Mouse (Mus musculus) G1E-ER4 (cell line): ENCODE results near the gene Myl3. TPM values are rescaled to one million over a fixed set of nuclear protein-coding genes. Genes with fewer than 3 reads are reported as not detected.

Source experiments
- GATA1 ChIP-seq: IDR thresholded peaks from one replicate; pipeline ENCODE4 v1.8.0; 2012; ENCODE audit warnings: low read length, inconsistent platforms
- polyA plus RNA-seq: library from polyadenylated mRNA; stranded (reverse); fragments of >175 nt; gene quantifications from 2 replicates; pipeline ENCODE4 v1.2.3, GENCODE M21; 2012

Myl3 gene
- polyA plus RNA-seq, 1 experiment = not detected

GRCm38 (mm10) chr9:110745752-110746151 is 4.1 kb downstream of the Myl3 start:
- no peak for TF ChIP-seq GATA1

GRCm38 (mm10) chr9:110746238-110746637 is 4.6 kb downstream of the Myl3 start:
- TF ChIP-seq GATA1 = no peak

DNA sequence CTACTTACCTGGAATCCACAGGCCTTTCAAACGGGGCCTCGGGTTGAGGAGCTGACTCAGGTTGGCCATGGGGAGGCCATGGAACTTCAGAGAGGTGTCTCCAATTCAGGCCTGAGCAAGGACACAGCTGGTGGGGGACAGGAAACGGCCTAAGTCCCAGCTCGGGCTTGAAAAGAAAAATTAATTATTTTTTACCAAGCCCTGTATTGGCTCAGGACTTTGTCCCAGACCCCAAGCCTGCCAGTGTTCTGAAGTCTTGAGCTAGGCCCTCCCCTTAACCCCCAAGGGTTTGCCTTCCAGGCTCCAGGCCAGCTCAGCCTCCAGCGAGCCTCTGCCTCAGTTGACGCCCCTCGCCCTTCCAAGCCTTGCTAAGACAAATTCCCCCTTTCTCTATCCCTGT is 5.3 kb downstream of the Myl3 start, which contains the start of gene Pth1r:
Pth1r (minus strand) TSS at position 185 of the 400 bp plus-strand sequence.
- TF ChIP-seq GATA1 = no peak

GRCm38 (mm10) chr9:110748451-110748850 is 6.8 kb downstream of the Myl3 start:
- TF ChIP-seq GATA1 = no peak

DNA sequence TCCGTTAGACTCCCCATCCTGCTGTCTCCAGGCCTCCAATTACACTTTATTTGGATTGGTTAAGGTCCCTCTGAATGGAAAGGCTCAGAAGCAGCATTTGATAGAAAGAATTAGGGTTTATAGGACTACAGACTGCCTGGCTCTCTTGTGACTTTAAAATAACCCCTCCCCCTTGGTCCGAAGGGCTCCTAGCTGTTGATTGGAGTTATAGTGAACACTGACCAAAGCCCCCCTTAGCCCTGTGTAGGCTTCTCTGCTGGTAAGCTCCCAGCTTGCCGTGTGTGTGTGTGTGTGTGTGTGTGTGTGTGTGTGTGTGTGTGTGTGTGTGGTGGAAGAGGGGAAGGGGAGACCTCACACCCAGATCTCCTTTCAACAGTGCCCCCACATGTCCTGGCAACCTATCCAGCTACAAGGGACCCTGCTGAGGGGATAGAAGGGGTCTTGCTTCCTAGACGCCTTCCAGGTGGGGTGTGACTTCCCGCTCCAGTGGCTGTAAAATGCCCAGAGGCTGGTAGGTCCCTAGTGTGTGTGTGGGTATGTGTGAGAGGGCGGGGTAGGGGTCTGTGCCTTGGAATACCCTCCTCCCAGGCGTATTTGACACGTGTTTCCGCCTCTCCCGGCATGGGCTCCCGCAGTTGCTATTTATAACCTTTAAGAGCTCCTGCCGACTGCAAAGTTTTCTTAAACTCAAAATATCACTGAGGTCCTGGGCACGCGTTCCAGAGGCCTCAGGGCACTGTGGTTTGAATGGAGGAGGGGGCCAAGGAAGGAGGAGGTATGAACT is 8.9 kb downstream of the Myl3 start:
- TF ChIP-seq GATA1 = no peak

GRCm38 (mm10) chr9:110751412-110751811 is 9.8 kb downstream of the Myl3 start:
- no peak for TF ChIP-seq GATA1

GRCm38 (mm10) chr9:110752917-110753435 is 11.3 kb downstream of the Myl3 start:
- no peak for TF ChIP-seq GATA1

DNA sequence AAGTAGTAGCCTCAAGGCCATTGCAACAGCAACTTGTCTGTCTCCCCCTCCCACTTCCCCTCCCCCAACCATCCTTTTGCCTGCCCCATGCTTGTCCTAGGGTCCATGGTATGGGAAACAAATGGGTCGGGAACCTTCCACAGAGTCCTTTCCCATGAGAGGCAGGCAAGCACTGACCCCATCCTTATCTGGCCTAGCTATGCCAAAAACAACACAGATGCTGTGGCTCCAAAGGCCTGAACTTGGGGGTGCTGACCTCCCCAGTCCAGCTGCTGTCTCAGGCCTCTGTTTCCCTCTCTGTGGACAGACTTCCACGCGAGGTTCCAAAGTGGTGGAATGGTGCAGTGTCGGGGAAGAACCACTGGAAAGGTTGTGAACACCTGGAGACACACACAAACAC is 12.1 kb downstream of the Myl3 start:
- no peak for TF ChIP-seq GATA1

GRCm38 (mm10) chr9:110757816-110758215 is 16.2 kb downstream of the Myl3 start:
- TF ChIP-seq GATA1 = no peak

DNA sequence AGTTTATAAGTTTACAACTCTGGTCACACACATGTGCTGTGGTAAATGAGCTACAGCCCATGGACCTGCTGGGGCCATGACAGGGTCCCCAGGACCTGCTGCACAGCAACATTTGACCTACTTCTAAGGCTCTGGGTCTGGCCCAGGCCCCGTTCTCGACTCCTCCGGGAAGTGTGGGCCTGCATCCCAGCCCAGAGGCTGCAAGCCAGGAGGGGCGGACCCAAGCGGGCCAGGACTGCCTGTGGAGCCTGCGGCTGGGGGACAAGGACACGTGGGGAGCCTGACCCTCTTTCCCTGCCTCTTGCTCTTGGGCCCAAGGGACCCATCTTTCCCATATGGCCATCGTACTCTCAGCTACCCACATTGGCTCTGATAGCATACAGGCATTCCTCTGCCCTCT is 16.9 kb downstream of the Myl3 start:
- TF ChIP-seq GATA1 = no peak

DNA sequence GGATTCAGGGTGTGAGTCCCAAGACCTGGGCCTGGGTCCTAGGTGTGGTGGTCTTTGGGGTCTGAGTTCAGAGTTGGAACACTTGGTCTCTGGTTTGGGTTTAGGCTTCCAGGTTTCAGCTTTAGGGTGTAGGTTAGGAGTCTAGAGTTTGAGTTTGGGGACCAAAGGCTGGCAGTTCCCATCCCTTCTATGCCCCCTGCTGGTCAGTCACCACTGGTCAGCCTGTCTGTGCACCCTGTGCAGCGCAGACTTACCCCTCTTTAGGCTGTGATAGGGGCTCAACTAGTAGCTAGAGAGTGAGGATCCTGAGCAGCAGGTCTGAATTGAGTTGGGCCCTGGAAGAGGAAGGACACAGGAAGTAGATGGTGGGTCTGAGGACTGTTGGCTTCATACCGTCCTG is 17.6 kb downstream of the Myl3 start:
- no peak for TF ChIP-seq GATA1

DNA sequence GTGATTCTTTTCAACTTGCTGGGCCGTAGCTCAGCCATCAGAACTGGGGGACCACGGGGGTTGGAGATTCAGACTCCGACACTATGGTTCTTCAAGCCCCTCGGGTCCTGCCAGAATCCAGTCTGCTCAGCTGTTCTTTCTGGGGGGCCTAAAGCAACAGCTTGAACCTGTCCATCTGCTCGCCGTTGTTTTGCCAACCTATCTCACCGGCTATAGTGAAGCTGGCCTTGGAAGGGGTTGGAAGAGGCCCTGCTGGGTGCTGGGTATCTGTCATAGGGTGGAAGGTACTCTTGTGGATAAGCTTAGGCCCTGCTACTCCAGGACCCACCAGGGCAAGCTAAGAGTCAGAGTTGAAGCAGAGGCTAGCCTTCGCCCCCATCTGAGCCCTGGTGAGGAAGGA is 19.2 kb downstream of the Myl3 start:
- no peak for TF ChIP-seq GATA1

- no peak for TF ChIP-seq GATA1
Measured at GRCm38 (mm10) chr9:110762763-110763162, 21.1 kb downstream of the Myl3 start.

DNA sequence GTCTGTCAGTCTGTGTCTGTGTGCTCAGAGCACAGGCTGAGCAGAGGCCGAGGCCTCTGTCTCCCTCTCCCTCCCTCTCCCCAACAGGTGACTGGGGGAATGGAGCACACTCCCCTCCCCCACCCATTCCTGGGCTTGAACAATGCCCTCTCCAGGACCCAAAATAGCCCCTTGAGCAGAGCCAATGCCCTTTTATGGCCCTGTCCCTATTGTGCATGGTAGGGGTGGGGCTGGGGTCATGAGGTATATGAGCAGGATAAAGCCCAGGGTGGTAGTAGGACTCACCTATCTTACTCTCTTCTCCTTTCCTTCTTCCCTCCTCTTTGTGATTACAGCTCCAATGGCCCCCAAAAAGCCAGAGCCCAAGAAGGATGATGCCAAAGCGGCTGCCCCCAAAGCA is 21.7 kb downstream of the Myl3 start:
- TF ChIP-seq GATA1 = no peak

- no peak for TF ChIP-seq GATA1
Measured at GRCm38 (mm10) chr9:110772336-110772735, 30.7 kb downstream of the Myl3 start.

- TF ChIP-seq GATA1 = no peak
Measured at GRCm38 (mm10) chr9:110774403-110775268, 33.0 kb downstream of the Myl3 start.
